Mouse (Mus musculus) retina, embryonic 14.5 days (tissue): ENCODE measurements at regions not wholly inside any gene's neighbourhood (a gene's known extent, or its start where the extent isn't known, plus 50 kb on each side); places are given as distances from the start of the nearest gene placed in this dataset.
A peak's percentile ranks its signal among the peaks of the same experiment; 100 is the strongest.

ENCODE experiments used
- DNase-seq: peaks from one replicate; pipeline ENCODE4 v3.0.0-alpha.2; 2015; ENCODE audit warnings: low spot score

DNA sequence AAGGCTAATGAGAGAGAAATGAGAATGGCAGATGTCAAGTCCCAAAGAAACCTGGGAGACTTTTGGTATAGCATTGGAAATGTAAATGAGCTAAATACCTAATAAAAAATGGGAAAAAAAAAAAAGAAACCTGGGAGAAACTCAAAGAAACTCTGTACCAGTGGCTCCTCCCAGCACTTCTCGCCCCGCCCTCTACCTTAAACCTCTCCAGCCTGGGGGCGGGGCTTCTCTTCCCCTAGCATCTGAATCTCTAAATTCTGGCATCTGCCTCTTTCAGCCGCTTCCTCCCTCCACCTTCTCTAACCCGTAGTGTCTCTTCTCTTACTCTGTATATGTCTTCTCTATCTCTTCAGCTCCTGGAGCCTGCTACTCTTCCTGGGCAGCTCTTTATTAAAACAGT is 53.2 kb downstream of the Gpr6 start:
- DNase-seq = no peak

- DNase-seq = no peak
Measured at GRCm38 (mm10) chr10:41016547-41016946, 55.5 kb downstream of the Gpr6 start.

GRCm38 (mm10) chr10:41015654-41016053 is 56.4 kb downstream of the Gpr6 start:
- DNase-seq = peak; percentile 79

DNA sequence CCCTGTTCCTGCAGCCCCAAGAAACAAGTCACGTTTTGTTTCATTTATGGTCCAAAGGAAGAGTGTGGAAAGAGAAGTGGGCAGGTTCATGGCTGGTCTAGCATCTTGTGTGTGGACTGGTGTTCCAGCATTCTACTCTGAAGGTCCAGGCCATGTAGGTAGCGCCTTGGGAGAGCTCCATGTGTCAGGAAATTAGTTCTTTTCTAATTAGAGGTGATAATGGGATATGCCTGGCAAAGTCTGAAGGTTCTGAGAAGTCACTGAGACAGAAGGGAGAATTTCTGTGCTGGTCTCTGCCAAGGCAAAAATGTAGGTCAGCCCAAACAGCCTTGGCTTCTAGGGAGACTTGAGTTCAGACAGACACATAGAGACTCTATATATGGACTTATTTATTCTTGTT is 61.5 kb downstream of the Gpr6 start:
- DNase-seq = no peak

DNA sequence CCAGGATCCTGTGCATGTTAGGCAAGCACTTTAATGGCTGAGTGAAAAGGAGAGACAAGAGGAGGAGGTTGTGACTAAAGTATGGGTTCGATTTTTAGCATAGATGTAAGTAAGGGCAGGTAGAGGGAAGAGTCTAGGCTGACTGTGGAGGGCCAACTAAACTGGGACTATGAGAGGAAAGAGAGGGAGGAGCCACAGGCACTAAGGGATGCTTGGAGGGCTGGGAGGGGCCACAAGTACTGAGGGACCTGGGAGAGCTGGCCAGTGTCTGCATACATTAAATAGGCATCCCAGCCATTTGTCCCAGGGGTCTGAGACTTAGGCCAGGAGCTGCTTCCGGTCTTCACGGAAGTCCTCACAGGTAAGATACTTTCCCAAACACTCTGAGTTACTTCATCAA is 64.2 kb downstream of the Gpr6 start:
- DNase-seq = no peak

DNA sequence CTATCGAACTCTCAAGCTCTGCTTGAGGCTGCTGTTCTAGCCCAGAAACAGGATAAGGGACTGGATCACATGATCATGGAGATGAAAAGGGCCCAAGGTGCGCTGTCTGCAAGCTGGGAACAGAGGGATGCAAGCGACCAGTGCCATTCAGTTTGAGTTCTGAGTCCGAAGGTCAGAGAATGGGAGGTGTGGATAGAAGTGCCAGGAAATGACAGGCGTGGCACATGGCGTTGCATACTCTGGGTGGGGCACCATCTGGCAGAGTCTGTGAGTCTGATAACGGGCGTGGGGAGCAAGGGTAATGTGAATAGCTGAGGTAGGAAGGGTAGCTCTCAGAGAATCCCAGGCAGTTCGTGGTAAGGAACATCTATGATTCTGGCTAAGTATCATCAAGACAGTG is 65.5 kb downstream of the Gpr6 start:
- no peak for DNase-seq

DNA sequence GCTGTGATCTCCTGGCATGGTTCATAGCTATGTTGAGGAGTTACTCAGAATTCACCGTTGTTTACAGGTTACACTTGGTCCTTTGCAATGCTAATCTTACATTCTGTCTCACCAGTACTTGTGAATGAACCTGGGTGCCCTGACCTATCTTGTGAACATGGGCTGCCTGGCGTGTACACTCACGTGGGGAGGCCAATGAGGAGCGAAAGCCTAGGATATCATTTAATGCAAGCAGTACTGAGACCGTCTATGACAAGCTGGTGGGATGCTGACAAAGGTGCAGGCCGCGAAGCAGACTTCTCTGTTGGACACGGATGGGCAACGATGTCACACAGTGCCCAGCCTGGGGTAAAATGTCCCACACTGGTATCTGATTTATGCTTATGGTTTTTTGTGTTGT is 66.3 kb downstream of the Gpr6 start:
- no peak for DNase-seq

GRCm38 (mm10) chr10:41004753-41005152 is 67.3 kb downstream of the Gpr6 start:
- no peak for DNase-seq

- peak; percentile 97 for DNase-seq
Measured at GRCm38 (mm10) chr10:41004044-41004689, 67.9 kb downstream of the Gpr6 start.

DNA sequence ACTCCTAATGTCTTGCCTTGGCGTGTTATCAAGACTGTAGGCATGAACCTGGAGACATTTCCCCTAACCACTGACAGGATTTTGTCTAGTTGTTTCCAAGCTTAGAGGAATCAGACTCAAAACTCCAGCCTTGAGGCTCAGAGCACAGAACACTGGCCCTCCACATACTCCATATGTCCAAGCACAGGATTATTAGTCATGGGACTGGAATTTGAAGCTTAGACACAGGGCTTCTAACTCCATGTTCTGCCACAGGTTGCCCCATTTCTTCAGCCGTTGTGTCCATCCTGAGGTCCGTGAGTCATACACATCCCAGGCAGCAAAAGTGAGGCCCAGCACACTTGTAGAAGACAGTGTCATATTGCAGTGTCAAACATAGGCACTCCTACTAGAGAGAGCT is 68.9 kb downstream of the Gpr6 start:
- no peak for DNase-seq

- DNase-seq = no peak
Measured at GRCm38 (mm10) chr10:41000965-41001364, 71.1 kb downstream of the Gpr6 start.

DNA sequence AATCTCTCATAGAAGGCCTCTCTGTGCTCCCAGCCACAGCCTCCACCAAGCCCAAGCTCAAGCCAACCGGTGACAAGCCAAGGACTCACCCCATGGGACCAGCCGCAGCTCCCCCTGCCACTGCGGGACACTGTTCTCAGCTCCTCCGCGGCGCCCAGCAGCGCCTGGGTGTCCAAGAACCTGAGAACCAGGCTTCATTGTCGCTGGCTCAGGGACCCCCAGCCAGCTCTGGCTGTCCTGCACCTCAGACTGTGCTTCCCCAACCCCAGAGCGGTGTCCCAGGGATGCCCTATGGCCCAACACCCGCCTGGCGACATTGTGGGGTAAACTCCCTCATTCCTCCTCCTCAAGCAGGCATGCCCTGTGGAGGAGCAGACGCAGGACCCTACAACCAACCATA is 72.6 kb downstream of the Gpr6 start:
- no peak for DNase-seq

DNA sequence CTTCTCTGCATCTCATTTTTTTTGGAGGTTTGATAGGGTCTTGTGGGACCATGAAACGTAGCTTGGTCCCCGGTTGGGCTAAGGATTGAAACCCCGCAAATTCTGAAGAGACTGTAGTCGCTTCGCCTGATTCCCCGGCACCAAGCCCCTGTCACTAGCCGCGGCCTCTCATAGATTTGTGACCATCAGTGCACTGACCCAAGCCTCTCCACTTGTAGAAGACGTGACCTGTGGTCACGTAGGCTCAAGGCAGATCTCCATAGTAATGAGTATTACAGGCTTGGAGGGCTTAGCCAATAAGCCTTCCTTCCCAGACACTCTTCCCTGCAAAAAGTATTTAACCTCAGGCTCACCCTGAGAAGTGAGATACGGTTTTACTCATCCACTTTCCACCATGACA is 73.3 kb downstream of the Gpr6 start:
- DNase-seq = no peak

GRCm38 (mm10) chr10:40998330-40998729 is 73.8 kb downstream of the Gpr6 start:
- DNase-seq = no peak

DNA sequence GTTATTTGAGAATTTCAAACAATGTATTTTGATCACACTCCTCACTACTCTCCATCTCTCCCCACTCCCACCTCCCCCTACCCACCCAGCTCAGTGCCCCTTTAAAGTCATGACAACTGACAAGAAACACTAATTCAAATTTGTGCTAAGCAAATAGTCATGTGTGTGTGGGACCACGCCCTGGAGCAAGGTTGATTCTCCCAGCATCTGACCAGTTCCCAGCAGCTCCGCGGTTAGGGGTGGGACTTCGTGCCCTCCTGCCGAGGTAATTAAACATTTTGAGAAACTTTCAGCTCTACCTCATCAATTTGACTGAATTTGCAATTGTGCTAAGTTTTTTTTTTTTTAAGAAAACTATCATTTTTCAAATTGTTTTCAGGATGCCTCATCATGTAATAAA is 74.5 kb downstream of the Gpr6 start:
- no peak for DNase-seq
